Mouse (Mus musculus) heart, adult 11 months (tissue): ENCODE measurements at regions not wholly inside any gene's neighbourhood (a gene's known extent, or its start where the extent isn't known, plus 50 kb on each side); places are given as distances from the start of the nearest gene placed in this dataset.

ENCODE experiments used
- DNase-seq: peaks from one replicate; pipeline ENCODE4 v3.0.0; 2022

- DNase-seq: no peak
Measured at GRCm38 (mm10) chr3:21891819-21892480, 184.5 kb upstream of the Tbl1xr1 start.

DNA sequence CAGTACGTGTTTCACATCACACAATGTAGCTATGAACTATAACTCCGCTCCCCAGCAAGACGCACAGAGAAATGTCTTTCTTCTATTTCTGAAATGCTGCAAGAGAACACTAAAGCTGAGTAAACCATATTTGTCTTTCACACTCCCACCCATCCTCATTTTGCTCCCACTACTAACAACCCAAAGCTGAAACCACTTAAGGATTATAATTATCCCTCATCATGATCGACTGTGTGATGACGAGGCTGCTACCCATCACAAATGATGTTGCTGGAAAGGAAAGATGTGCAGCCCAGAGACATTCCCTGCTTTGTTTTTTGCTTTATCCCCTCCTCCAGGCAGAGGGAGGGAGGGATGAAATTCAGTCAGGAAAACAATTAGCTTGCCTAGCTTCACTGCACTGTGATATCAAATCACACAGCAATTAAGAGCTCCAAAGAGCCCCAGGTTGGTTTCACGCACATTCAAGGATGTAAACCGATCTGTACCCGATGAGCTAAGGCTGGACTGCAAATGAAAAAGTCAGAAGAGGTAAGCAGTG is 183.5 kb upstream of the Tbl1xr1 start:
- no peak for DNase-seq

DNA sequence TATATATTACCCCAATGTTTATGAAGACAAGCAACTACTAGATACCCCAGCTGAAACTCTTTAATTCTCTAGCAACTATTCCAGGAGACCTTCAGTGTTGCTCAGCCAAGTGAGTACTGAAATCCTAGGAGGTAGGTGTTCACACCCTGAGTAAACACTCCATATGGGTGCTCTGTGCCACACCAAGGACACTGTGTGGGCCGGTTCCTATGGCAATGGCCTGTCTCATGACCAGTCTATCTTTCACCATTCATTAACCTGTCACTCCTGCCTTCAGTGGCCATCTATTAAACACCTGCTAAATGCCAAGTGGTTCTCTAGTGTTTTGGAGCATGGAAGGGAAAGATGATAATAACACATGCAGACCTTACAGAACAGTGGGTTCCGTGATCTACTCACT is 180.9 kb upstream of the Tbl1xr1 start:
- no peak for DNase-seq

GRCm38 (mm10) chr3:21898241-21898640 is 178.2 kb upstream of the Tbl1xr1 start:
- DNase-seq: peak; percentile 33

GRCm38 (mm10) chr3:21905384-21906073 is 170.9 kb upstream of the Tbl1xr1 start:
- peak; percentile 79 for DNase-seq

DNA sequence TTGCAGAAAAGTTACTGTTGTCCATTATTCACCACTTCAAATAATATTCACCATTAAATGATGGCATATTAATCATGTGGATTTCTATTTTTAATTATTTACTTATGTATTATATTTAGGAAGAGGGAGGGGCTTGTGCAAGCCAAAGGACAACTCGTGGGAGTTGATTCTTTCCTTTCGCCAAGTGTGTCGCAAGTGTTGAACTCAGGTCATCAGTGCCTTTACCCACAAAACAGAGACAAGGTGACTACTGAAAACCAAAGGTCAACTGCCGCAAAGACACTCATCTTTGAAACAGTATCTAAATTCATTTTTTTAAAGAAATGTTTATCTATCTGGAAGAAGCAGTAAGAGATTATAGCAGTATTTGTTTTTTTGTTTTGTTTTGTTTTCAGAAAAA is 167.6 kb upstream of the Tbl1xr1 start:
- no peak for DNase-seq

DNA sequence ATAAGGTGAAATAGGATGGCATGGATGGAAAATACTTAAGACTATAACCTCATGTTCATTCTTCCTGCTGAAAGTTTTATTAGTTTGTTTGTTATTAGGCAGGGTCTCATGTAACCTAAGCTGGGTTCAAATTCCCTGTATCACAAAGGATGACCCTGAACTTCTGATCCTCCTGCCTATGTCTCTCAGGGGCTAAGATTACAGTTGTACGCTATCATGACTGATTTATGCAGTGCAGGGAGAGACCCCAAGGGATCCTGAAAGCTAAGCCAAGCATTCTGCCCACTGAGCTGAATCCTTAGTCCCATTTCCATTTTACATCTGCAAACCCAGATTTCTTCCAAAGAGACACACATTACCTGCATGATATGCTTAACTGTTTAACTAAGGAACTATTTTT is 166.4 kb upstream of the Tbl1xr1 start:
- no peak for DNase-seq

DNA sequence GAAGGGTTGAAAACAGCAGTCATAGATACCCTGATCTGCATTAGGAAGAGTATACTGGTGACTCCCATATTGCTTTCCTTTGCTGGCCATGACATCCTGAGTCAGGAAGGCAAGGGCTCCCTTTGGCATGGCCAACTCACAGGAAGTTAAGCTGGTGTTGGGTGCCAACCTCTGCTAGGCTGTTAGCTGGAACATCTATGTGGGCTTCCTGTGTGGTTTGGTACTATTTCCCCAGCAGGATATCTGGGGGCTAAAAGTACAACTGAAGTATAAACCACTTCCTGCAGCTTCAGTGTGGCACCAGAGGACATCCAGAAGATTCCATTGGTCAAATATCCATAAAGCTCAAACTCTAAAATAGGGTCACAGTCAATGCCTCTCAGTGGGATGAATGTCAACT is 165.4 kb upstream of the Tbl1xr1 start:
- peak; percentile 80 for DNase-seq

GRCm38 (mm10) chr3:21917228-21917910 is 159.1 kb upstream of the Tbl1xr1 start:
- DNase-seq: peak; percentile 76

GRCm38 (mm10) chr3:21918431-21918830 is 158.0 kb upstream of the Tbl1xr1 start:
- DNase-seq: peak; percentile 77

DNA sequence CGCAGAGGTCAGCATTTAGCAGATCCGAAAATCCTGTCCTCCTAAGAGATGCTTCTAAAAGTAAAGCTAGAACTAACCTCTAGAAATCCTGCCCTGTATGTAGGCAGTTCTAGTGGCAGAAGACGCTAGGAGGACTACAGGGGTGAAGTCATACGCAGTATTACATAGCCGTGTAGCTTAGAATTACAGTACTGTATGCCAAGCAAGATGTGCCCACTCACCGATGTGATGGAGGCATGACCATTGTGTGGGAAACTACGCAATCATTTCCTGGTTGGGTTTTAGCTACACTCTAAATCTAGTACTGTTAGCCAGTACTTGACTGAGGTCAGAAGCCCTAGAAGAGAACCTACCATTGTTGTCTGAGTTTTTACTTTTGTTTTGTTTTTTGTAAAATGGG is 156.5 kb upstream of the Tbl1xr1 start:
- peak; percentile 56 for DNase-seq

GRCm38 (mm10) chr3:21931951-21932350 is 144.5 kb upstream of the Tbl1xr1 start:
- DNase-seq: peak; percentile 75

DNA sequence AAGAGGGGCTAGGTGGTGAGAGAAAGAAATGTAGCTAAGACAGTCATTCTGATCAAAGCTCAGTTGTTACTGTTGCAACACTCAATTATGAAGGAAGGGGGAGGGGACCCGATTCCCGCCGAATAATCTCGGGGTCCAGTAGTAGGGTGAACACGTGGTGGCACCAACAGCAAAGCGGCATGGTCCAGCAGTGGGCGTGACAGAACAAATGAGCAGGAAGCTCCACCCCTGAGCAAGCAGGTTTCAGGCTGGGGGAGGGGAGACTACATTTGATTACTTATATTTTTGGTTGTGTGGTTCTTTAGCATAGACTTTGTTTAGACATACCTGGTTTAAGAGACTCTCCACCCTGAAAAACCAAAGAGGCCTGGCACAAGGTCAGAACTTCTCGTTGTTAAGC is 143.8 kb upstream of the Tbl1xr1 start:
- peak; percentile 76 for DNase-seq

DNA sequence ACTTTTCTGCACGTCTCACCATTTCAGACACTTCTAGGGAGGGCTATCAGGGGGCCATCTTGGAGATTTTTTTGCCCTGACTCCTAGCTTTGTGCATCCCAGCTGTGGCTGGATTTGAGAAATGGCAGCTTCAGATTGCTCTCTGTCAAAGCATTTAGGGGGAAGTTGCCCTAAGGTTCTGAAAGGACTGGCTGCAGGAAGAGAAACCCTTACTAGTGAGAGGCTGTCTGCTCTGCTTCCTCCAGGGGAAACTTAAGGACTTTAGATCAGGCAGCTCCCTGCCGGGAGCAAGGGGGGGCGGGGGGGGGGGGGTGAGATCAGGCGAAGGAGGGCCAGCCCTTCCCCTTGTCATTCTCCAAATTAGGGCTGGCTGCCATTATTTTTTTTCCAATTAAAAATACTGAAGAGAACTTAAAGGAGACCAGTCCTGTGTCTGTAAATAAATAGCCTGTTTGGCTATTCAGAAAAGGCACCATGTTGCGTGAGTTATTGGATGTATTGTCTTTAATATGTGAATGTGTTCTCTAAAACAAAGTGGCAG is 141.7 kb upstream of the Tbl1xr1 start:
- DNase-seq: peak; percentile 96

- peak; percentile 99 for DNase-seq
Measured at GRCm38 (mm10) chr3:21935571-21936261, 140.7 kb upstream of the Tbl1xr1 start.

DNA sequence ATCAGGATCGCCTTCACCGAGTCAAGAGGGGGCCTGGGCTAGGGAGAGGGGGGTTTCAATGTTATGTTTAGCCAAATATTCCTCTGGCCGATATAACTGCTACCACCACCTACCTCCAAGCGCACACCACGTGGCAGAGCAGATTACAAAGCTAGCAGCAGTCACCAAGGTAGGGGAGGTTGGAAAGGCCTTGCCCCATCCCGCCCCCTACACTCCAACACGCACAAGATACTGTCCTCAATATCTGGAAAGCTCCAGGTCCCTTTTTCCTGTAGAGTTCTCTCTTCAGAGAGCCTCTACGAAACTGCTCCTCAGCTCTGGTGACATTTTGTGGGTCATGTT is 140.2 kb upstream of the Tbl1xr1 start:
- no peak for DNase-seq

DNA sequence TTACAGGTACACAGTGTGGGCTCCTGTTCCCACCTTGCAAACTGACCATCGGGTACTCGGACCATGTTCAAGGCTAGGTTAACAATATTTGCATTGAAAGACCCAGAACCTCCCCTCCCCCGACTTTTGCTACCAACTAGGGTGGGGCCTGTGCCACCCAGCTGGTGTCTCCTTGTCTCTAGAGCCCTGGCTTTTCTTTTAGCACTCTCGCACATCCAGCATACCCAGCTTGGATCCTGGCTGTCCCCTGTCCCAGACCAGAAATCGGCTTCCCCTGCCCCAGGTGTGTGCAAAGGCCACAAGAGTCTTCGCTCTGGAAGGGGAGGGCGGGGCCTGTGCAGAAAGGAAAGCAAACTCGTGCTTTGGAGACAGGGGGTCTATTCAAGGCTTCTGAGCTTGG is 139.8 kb upstream of the Tbl1xr1 start:
- DNase-seq: peak; percentile 94

- peak; percentile 87 for DNase-seq
Measured at GRCm38 (mm10) chr3:21937281-21938035, 139.0 kb upstream of the Tbl1xr1 start.

- peak; percentile 97 for DNase-seq
Measured at GRCm38 (mm10) chr3:21938071-21938848, 138.2 kb upstream of the Tbl1xr1 start.

DNA sequence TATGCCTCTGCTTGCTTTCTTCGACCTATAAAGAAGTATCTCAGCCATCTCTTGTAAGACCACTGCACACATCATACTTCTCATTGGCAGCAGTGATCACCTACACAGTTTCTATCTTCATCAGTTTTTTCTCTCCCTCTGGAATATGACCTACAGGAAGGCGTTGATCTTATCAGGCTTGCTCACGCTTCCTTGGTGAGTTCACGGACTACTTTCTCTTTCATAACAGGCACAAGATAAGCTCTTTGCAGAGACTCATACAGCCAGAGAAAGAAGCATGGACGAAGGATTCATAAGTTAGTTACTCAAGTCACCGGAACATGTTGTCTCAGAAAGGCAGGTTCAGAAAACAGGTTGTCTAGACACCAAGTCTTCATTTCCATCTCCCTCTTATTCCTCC is 136.7 kb upstream of the Tbl1xr1 start:
- DNase-seq: peak; percentile 51

DNA sequence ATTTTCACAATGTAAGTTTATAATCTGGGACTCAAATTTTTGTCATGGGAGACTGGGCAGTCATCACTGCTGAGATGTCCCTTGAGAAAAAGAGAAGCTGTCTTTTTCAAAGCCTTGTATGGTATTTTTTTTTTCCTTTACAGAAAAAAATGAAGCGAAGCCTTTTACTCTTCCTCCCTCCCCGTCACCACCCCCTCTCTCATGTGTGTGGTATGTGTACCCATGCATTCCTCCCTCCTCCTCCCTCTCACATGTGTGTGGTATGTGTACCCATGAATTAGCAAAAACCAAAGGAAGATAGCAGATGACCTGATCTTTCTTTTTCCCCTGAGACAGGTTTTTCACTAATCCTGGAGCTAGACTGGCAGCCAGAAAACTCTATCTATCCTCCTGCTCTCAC is 134.9 kb upstream of the Tbl1xr1 start:
- peak; percentile 51 for DNase-seq
